Mouse (Mus musculus) heart, adult 2 months (tissue): ENCODE data around the gene Trak2. TPM values are rescaled to one million over a fixed set of nuclear protein-coding genes. Genes with fewer than 3 reads are reported as not detected.
"Not testable (repeated sequence)": the region's sequence is repeated elsewhere in the genome, so short reads cannot be mapped to it uniquely, and the experiment has no call there.

Source experiments
- DNase-seq, 2 experiments: peaks; one replicate each; pipeline ENCODE4 v3.0.0; 2021
- H3K27ac ChIP-seq: fragments of 200-600 bp; 2 replicates; pipeline ENCODE4 v1.8.1; 2022
- H3K27me3 ChIP-seq: fragments of 200-500 bp; 2 replicates; pipeline ENCODE4 v1.6.1; 2012; ENCODE audit warnings: mild to moderate bottlenecking, low read length, inconsistent platforms, mixed read lengths; ENCODE audit not compliant: control insufficient read depth, insufficient read depth
- H3K36me3 ChIP-seq: fragments of 200-500 bp; 2 replicates; pipeline ENCODE4 v1.6.1; 2012; ENCODE audit warnings: low read length, inconsistent platforms; ENCODE audit not compliant: control insufficient read depth, insufficient read depth
- H3K4me1 ChIP-seq: fragments of 200-500 bp; 2 replicates; pipeline ENCODE4 v1.6.1; 2011; ENCODE audit warnings: low read length; ENCODE audit not compliant: control insufficient read depth, insufficient read depth
- H3K4me3 ChIP-seq: fragments of 200-600 bp; 2 replicates; pipeline ENCODE4 v1.8.1; 2022
- H3K79me2 ChIP-seq: fragments of 200-500 bp; replicated peaks from 2 replicates; pipeline ENCODE4 v1.6.1; 2012; ENCODE audit warnings: mild to moderate bottlenecking, inconsistent platforms, low read length, moderate library complexity, mixed read lengths; ENCODE audit not compliant: control insufficient read depth, insufficient read depth
- H3K9ac ChIP-seq: fragments of 200-500 bp; 2 replicates; pipeline ENCODE4 v1.6.1; 2012; ENCODE audit warnings: low read depth, mild to moderate bottlenecking, control low read depth, inconsistent platforms, low read length, mixed read lengths
- CTCF ChIP-seq: fragments of 200-600 bp; IDR thresholded peaks from 2 replicates; pipeline ENCODE4 v1.8.1; 2022; ENCODE audit warnings: antibody characterized with exemption, mild to moderate bottlenecking, moderate library complexity
- EP300 ChIP-seq: fragments of 200-500 bp; IDR thresholded peaks from 2 replicates; pipeline ENCODE4 v1.6.1; 2011; ENCODE audit warnings: low read depth, low read length, control low read depth; ENCODE audit not compliant: insufficient read depth
- POLR2A ChIP-seq: fragments of 200-500 bp; IDR thresholded peaks from 2 replicates; pipeline ENCODE4 v1.6.1; 2011; ENCODE audit warnings: mild to moderate bottlenecking, low read depth, low read length, control low read depth; ENCODE audit not compliant: insufficient read depth
- WGBS: fragments of 180-500 bp; shearing (Covaris S2); methylation state at CpG from one replicate; pipeline ENCODE4 v1.1.7; 2018; 5-methylcytosine and 5-hydroxymethylcytosine counted together
- intact Hi-C: fragments of 180-260 bp; cut with DNase I; formaldehyde crosslinking; loops from one replicate; pipeline ENCODE4 v1.15.1; 2025
- polyA plus RNA-seq: library from polyadenylated mRNA; depleted of rRNA; stranded (reverse); fragments of >200 nt; gene quantifications from 2 replicates; pipeline ENCODE4 v1.2.3, GENCODE M21; 2012
- total RNA-seq, 2 experiments: library from RNA; stranded (reverse); gene quantifications; 2 replicates each; pipeline ENCODE4 v1.2.3; 2021

Gene Trak2
- total and polyA plus RNA-seq, 3 experiments = 71.4 to 232 (median 179) TPM

DNA sequence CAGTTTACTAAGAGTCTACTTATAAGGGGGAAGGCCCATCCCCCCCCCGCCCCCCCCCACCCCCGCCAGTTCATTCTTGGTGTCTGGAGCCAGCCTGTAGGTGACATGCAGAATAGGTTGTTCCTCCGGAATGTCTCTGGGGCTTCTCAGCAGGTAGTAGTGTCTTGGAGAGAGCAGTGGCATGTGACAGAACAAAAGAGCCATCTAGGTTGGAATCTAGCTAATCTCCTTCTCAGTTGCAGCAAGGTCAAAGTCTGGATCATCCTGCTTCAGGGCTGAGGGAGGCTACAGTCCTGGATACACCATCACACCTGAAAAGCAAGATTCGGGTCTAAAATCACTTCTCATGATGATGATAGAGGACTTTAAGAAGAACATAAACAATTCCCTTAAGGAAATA, 87.6 kb downstream of the Trak2 start:
- H3K27me3 ChIP-seq = no peaks in the 10 kb centered on the region
- no peaks in the 10 kb centered on the region for H3K79me2 ChIP-seq
- H3K4me3 ChIP-seq = no peak overlapping the region
- H3K9ac ChIP-seq = no peak overlapping the region
- TF ChIP-seq POLR2A (no peak), CTCF (no peak), EP300 (no peak)
- no peak for DNase-seq
- no peak overlapping the region for H3K27ac ChIP-seq
- H3K4me1 ChIP-seq = no peaks in the 10 kb centered on the region
- 74% methylated on average over 4 of the region's 4 CpGs for WGBS
- H3K36me3 ChIP-seq = no peaks in the 10 kb centered on the region
- intact Hi-C loops = no loop called here

DNA sequence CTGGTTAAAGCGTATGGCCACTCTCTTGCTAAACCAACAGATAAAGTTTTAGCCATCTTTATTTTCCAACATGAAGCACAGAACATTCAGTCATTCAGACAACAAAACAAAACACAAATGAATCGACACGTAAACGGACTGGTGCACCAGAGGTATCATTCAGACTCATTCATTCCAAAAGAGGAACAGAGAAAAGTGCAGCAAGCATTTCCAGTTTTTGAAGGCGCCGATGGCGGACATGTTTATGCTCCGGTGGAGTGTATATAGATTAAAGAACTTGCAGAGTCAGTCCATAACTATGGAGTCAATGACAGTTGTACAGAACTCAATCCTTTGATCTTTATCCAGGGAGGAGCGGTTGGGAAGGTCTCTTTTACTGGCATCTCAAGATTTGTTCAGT, 90.0 kb downstream of the Trak2 start:
- H3K79me2 ChIP-seq, H3K27me3 ChIP-seq, H3K36me3 ChIP-seq, H3K27ac ChIP-seq, H3K9ac ChIP-seq, H3K4me1 ChIP-seq, intact Hi-C loops, H3K4me3 ChIP-seq, DNase-seq: not testable (repeated sequence)
- 92% methylated on average over 9 of the region's 9 CpGs for WGBS

- H3K36me3 ChIP-seq, H3K79me2 ChIP-seq, H3K27ac ChIP-seq, H3K27me3 ChIP-seq, H3K4me3 ChIP-seq, DNase-seq, intact Hi-C loops, H3K9ac ChIP-seq, H3K4me1 ChIP-seq: not testable (repeated sequence)
- WGBS = 97% methylated on average over 2 of the region's 2 CpGs
Measured at GRCm38 (mm10) chr1:58879291-58879690, 93.9 kb downstream of the Trak2 start.

- H3K9ac ChIP-seq, H3K27me3 ChIP-seq, H3K4me1 ChIP-seq, intact Hi-C loops, H3K79me2 ChIP-seq, H3K27ac ChIP-seq, H3K4me3 ChIP-seq, H3K36me3 ChIP-seq, DNase-seq: not testable (repeated sequence)
- WGBS = 50% methylated on average over 4 of the region's 4 CpGs
Measured at GRCm38 (mm10) chr1:58876500-58876899, 96.7 kb downstream of the Trak2 start.

GRCm38 (mm10) chr1:58860586-58860985, 112.6 kb downstream of the Trak2 start:
- DNase-seq, H3K4me1 ChIP-seq, H3K79me2 ChIP-seq, intact Hi-C loops, H3K36me3 ChIP-seq, H3K27me3 ChIP-seq, H3K4me3 ChIP-seq, H3K27ac ChIP-seq, H3K9ac ChIP-seq: not testable (repeated sequence)
- 44% methylated on average over 3 of the region's 3 CpGs for WGBS

GRCm38 (mm10) chr1:58859738-58860365, 113.4 kb downstream of the Trak2 start:
- peak in 1 of 2 experiments; percentile 16 for DNase-seq
- H3K27ac ChIP-seq, H3K9ac ChIP-seq, H3K27me3 ChIP-seq, H3K36me3 ChIP-seq, intact Hi-C loops, H3K79me2 ChIP-seq, H3K4me3 ChIP-seq, H3K4me1 ChIP-seq: not testable (repeated sequence)
- 33% methylated on average over 13 of the region's 13 CpGs for WGBS

DNA sequence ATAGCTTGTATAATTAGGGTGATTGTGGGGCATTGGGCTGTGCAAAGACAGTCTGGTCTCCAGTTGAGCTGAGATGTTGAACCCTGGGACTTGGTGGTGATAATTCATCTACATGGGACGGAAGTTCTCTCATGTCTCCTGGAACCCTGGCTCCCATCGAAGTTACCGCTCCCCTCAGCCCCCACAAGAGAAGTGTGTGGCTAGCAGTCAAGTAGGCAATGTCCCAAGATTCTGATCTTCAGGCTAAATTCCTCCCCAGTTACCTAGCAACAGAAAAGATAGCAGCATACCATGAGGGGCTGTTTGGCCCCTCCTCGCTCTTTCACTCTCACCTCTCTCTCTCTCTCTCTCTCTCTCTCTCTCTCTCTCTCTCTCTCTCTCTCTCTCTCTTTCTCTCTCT, 114.1 kb downstream of the Trak2 start:
- H3K36me3 ChIP-seq, H3K27ac ChIP-seq, H3K79me2 ChIP-seq, H3K4me1 ChIP-seq, H3K9ac ChIP-seq, H3K4me3 ChIP-seq, H3K27me3 ChIP-seq, intact Hi-C loops, DNase-seq: not testable (repeated sequence)
- 55% methylated on average over 4 of the region's 4 CpGs for WGBS

- intact Hi-C loops = not testable (repeated sequence)
Measured at GRCm38 (mm10) chr1:58856811-58857210, 116.4 kb downstream of the Trak2 start.

More at GRCm38 (mm10) chr1:58856811-58857210, 116.4 kb downstream of the Trak2 start:
- not testable (repeated sequence) for DNase-seq, H3K27ac ChIP-seq, H3K4me1 ChIP-seq, H3K27me3 ChIP-seq, H3K4me3 ChIP-seq, H3K9ac ChIP-seq, H3K79me2 ChIP-seq, H3K36me3 ChIP-seq
- WGBS = 39% methylated on average over 3 of the region's 3 CpGs
